Comparison of ENCODE assay signal across 14 mouse cellular contexts in genomic region chr2:167303806-167304205, GRCm38 (mm10). TPM values are rescaled to one million over a fixed set of nuclear protein-coding genes. Genes with fewer than 3 reads are reported as not detected.
DNase-seq lines count a peak whose midpoint lies in the region.
"Had no signal": no experiment of that assay in that cellular context is flagged by ENCODE, and none has a peak within 500 bp of the region (broad histone marks: within the 10 kb centered on the region; RNA-seq: fewer than 3 reads in every experiment).

No protein-coding gene starts in this region.

- DNase-seq in adrenal gland, adult (ENCODE audit: inconsistent age in 2 of 2, low spot score in 1 of 2) = peak; percentile 11 to 68
- no peak for DNase-seq in adrenal gland, postnatal 14 days
- peak; percentile 2 for DNase-seq in cerebellum, adult 11-12 months
- no peak for DNase-seq in cerebellum, postnatal 10 days
- peak; percentile 74 for DNase-seq in heart, adult 11 months
- no peak for DNase-seq in heart, adult 8-10 months (ENCODE audit: low spot score)
- peak; percentile 4 for DNase-seq in urinary bladder, postnatal 10 days (ENCODE audit: low spot score)
- DNase-seq in urinary bladder, postnatal 14 days (ENCODE audit: low spot score) = no peak
- DNase-seq: heart, postnatal 14 days; kidney, postnatal 14 days; lung, postnatal 36 days; retina, postnatal 1 day; right cerebral cortex, postnatal 14 days; thymus, postnatal 36 days had no signal

RNA-seq across cellular contexts. Expression of gene B4galt5, which starts 45.2 kb away (rescaled TPM):
- 75.6 and 77.7 TPM in 2 replicates for total RNA-seq in adrenal gland, postnatal 14 days (2021)
- total RNA-seq in heart, adult 8-10 months (2022) = 10 to 100 TPM in 3 of 4 experiments, 1 to 10 TPM in 1; 8.9 to 12.8 (median 11.6) TPM

Comparison
In these comparisons a context has a peak if more than half of its experiments do, and no peak if none do; other contexts are left out.
1. DNase-seq: peak in adrenal gland, adult (2 of 2), cerebellum, adult 11-12 months (single experiment), heart, adult 11 months (single experiment) and urinary bladder, postnatal 10 days (single experiment); none in adrenal gland, postnatal 14 days (single experiment), cerebellum, postnatal 10 days (0 of 2), heart, adult 8-10 months (single experiment) and urinary bladder, postnatal 14 days (single experiment).